Mouse (Mus musculus): ENCODE data around the gene Armh3.

- TF ChIP-seq CTCF (IDR thresholded peaks at IDR 0.05 in 2 of 3, conservative IDR thresholded peaks at IDR 0.05 in 1 of 3; ENCODE audit: control insufficient read depth in 1 of 3, insufficient read depth in 1 of 3, low read depth in 2 of 3, low read length in 3 of 3, poor library complexity in 1 of 3, severe bottlenecking in 1 of 3) (no peak), RAD21 (IDR thresholded peaks at IDR 0.05; ENCODE audit: low read depth, low read length) (no peak), HCFC1 (IDR thresholded peaks at IDR 0.05; ENCODE audit: low read depth, low read length) (no peak), POLR2A (IDR thresholded peaks at IDR 0.05; ENCODE audit: control insufficient read depth in 1 of 2, insufficient read depth in 1 of 2, low read depth in 1 of 2, low read length in 2 of 2, poor library complexity in 1 of 2) (no peak)
These were observed 77.8 kb downstream of the Armh3 start for GRCm38 (mm10) chr19:45920299-45921090.

All from MEL (cell line).